Mouse (Mus musculus) lung, postnatal 0 days (tissue): ENCODE measurements at regions not wholly inside any gene's neighbourhood (a gene's known extent, or its start where the extent isn't known, plus 50 kb on each side); places are given as distances from the start of the nearest gene placed in this dataset.

Experiments
- CTCF ChIP-seq: IDR thresholded peaks from 2 replicates; pipeline ENCODE4 v1.5.1; 2016; ENCODE audit warnings: antibody characterized with exemption, mild to moderate bottlenecking
- EP300 ChIP-seq: IDR thresholded peaks from 2 replicates; pipeline ENCODE4 v1.6.1; 2016; ENCODE audit warnings: antibody characterized with exemption, mild to moderate bottlenecking, control low read depth

GRCm38 (mm10) chr1:83527803-83528202 is 119.8 kb upstream of the Sphkap start:
- no peak for TF ChIP-seq CTCF
- no peak for TF ChIP-seq EP300
